Mouse (Mus musculus) kidney, adult 2 months (tissue): Measurements from ENCODE around the gene Nup153.

Source experiments
- CTCF ChIP-seq: fragments of 200-500 bp; conservative IDR thresholded peaks from 2 replicates; pipeline ENCODE4 v1.5.1; 2011; ENCODE audit warnings: low read depth, mild to moderate bottlenecking, control low read depth, low read length, moderate library complexity, mixed read lengths; ENCODE audit not compliant: insufficient read depth, insufficient read length
- POLR2A ChIP-seq: fragments of 200-500 bp; IDR thresholded peaks from one replicate; pipeline ENCODE4 v1.6.1; 2011; ENCODE audit warnings: low read depth, low read length, control low read depth

GRCm38 (mm10) chr13:46682921-46683320 lies 44.8 kb downstream of the Nup153 start:
- no peak for TF ChIP-seq CTCF
- no peak for TF ChIP-seq POLR2A
